Mouse (Mus musculus): ENCODE data around the gene Tmem11.

- TF ChIP-seq CTCF (IDR thresholded peaks at IDR 0.05; ENCODE audit: control insufficient read depth, insufficient read depth, insufficient replicate concordance, low read depth, low read length) (no peak), POLR2A (IDR thresholded peaks at IDR 0.05; ENCODE audit: control insufficient read depth, low read depth, low read length) (no peak)
These were observed 43.9 kb upstream of the Tmem11 start for GRCm38 (mm10) chr11:60922964-60923363.
